Mouse (Mus musculus) embryo, embryonic 11.5 days (tissue): ENCODE measurements around the gene Mrpl57.
"Not testable (repeated sequence)": the region's sequence is repeated elsewhere in the genome, so short reads cannot be mapped to it uniquely, and the experiment has no call there.

Source experiments
- DNase-seq: peaks from one replicate; pipeline ENCODE4 v3.0.0-alpha.2; 2012; ENCODE audit warnings: low read depth, low spot score

Mrpl57 gene

DNA sequence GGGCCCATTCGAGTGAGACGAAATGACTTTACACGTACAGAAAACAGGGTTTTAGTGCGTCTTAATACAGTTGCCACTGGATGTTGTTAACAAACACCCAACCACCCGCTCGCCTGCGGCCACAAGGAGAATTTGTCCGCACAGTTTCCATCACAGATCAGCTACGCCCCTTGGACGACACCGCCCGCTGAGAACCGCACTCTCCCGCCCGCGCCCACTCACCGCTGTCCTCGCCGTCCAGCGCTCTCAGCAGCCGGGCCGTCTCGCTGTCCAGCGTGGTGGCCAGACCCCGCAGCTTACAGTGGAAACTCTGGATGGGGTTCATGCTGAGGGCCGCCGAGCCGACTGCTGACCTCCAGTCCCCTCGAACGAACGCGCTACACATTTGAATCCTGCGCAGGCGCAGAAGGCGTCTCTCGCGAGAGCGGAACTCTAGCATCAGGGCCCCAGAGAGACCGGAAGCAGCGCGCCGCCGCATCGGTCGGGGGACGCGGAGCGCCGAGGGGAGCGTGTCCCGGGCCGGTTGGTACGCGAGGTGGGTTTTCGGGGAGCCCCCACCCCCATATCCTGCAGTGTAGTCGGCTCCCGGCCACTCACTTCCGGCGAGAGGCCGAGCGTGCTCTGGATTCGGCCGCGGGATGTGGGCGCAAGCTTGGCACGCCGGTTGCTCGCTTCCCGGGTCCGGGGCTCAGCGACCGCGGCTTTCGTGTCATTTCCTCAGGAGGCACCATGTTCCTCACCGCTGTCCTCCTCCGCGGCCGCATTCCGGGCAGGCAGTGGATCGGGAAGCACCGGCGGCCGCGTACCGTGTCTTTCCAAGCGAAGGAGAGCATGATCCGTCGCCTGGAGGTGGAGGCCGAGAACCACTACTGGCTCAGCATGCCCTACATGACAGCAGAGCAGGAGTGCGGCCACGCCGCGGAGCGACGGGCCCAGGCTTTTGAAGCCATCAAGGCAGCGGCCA, at the start of gene Mrpl57, which contains the start of gene Ska3:
TSS of gene Mrpl57 (plus strand) at position 447 of the 964 bp plus-strand sequence.
TSS of gene Ska3 (minus strand) at position 398 of the 964 bp plus-strand sequence.
- peak; percentile 96 for DNase-seq

DNA sequence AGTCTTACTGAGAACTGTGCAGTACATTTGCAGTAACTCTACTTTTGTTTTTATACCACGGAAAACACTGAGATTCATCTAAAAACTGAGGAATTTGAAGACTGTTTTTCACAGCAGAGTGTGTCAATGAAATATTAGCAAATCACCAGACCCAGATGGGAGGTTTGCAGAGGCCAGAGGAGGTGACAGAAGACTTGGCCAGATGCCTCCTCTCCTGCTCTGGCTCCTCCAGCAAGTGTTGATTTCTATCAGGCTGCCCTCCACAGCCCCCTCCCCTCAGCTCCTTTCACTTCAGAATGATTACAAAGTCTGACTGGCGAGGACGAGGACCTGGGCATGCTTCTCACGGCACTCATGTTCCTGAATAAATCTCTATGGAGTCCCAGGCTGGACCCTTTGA, 38.6 kb upstream of the Mrpl57 start:
- no peak for DNase-seq

GRCm38 (mm10) chr14:57789311-57789710, 36.7 kb upstream of the Mrpl57 start:
- no peak for DNase-seq

GRCm38 (mm10) chr14:57789759-57790158, 36.3 kb upstream of the Mrpl57 start:
- no peak for DNase-seq

DNA sequence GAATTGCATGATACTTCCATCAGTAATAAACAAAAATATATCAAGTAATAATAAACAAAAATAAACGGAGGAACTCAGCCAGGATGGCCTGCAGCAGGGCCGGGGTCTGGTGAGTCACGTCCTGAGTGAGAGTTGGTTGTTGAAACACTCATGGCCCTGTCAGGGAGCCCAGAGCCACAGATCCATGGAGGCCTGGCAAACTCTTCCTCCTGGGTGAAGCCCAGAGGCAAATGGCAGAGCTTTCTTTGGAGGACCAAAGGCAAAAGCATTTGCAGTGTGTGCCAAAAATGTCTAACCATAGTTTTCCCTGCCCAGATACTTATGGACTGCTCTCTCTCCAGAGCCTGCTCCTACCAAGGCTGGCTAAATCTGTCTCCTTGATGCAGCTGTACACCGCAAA, 34.9 kb upstream of the Mrpl57 start:
- DNase-seq, result no peak

- DNase-seq, result no peak
Observed at GRCm38 (mm10) chr14:57797551-57797950, 28.5 kb upstream of the Mrpl57 start.

GRCm38 (mm10) chr14:57797991-57798931, 27.8 kb upstream of the Mrpl57 start, which contains the start of gene Sap18:
Gene Sap18, plus strand, starts transcription at chr14:57798180.
- peak; percentile 99 for DNase-seq

GRCm38 (mm10) chr14:57803731-57804130, 22.3 kb upstream of the Mrpl57 start:
- no peak for DNase-seq

DNA sequence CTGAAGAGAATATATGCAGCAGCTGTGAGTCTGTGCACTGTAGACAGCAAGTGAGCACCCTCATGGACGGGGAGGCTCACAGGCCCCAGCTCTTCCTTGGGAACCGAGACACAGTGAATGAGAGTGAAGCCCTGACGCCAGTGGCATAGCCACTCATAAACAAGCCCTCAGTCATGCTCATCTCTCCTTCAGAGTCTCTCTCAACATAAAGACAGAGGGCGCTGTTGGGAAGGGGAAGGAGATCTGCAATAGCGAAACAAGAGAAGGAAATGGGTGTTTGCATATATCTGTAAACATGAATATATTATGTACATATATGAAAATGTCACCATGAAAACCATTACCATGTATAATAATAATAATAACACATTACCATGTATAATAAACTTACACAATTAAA, 17.5 kb upstream of the Mrpl57 start:
- DNase-seq, result no peak

DNA sequence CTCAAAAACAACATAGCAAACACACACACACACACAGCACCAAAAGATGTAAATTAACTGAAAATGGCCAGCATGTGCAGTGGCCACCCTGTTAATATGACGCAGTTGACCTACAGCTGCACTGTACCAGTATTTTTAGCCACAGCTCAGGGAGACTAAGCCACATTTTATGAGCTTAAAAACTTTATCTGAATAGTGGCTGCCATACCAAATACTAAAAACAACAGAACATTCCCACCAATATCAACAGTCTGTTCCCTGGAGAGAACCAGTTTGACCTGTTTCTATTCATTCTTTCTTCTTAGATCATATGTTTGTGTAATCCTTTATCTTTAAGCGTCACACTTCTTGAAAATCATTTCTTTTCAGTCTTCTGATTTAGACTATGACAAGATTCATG, 15.1 kb upstream of the Mrpl57 start:
- no peak for DNase-seq

GRCm38 (mm10) chr14:57811844-57812243, 14.2 kb upstream of the Mrpl57 start:
- DNase-seq, result no peak

- DNase-seq, result no peak
Observed at GRCm38 (mm10) chr14:57820839-57821238, 5.2 kb upstream of the Mrpl57 start.

GRCm38 (mm10) chr14:57827284-57827683, 1.2 kb downstream of the Mrpl57 start:
- DNase-seq, result no peak

DNA sequence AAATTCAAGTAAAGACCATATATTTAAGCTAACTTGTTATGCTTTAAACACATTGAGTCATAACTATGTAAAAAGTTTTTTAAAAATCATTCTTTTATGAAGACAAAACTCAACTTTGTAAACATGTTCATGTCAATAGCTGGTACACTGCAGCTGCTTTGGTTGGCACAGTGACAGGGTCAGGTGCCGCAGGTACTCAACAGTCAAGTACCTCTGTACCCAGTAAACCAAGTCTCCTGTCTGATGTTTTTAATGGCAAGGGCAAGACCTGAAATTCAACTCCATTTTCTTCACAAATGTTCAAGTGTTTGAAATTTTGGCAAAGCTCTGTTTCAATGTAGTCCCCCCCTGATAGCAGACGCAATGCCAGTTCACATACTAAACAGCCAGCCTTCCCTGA, 7.5 kb downstream of the Mrpl57 start:
- no peak for DNase-seq

GRCm38 (mm10) chr14:57835157-57835556, 9.1 kb downstream of the Mrpl57 start:
- DNase-seq, result no peak

- no peak for DNase-seq
Observed at GRCm38 (mm10) chr14:57844535-57844934, 18.5 kb downstream of the Mrpl57 start.

- DNase-seq, result not testable (repeated sequence)
Observed at GRCm38 (mm10) chr14:57848061-57848460, 22.0 kb downstream of the Mrpl57 start.

DNA sequence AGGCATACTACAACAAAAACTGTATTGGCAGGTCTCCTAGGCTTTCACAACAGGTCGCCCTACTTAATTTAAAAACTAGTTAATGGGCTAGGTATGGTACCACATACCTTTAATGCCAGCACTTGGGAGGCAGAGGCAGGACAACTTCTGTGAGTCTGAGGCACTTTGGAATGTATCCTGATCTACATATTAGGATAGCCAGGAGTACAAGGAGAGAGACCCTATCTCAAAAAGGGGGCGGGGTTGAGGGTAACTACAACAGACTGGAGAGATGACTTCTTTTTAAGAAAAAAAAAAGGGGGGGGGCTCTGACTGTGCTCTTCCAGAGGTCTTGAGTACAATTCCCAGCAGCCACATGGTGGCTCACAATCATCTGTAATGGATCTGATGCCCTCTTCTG, 22.6 kb downstream of the Mrpl57 start:
- no peak for DNase-seq

GRCm38 (mm10) chr14:57850330-57850729, 24.3 kb downstream of the Mrpl57 start:
- no peak for DNase-seq

GRCm38 (mm10) chr14:57852961-57853360, 26.9 kb downstream of the Mrpl57 start:
- no peak for DNase-seq

- not testable (repeated sequence) for DNase-seq
Observed at GRCm38 (mm10) chr14:57856037-57856436, 30.0 kb downstream of the Mrpl57 start.

DNA sequence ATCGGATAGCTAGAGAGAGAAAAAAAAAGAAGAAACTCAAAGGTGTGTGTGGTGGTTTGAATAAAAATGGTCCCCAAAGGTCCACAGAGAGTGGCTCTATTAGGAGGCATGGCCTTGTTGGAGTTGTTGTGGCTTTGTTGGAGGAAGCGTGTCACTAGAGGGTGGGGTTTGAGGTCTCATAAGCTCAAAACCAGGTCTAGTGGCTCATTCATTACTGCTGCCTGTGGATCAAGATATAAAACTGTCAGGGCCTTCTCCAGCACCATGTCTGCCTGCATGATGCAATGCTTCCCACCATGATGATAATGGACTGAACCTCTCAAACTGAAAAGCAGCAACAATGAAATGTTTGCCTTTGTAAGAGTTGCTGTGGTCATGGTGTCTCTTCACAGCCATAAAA, 32.6 kb downstream of the Mrpl57 start:
- DNase-seq, result no peak
